Mouse (Mus musculus): ENCODE results near the gene Gm5089. TPM values are rescaled to one million over a fixed set of nuclear protein-coding genes. Genes with fewer than 3 reads are reported as not detected.

Gm5089 gene
- not detected in 2 replicates for polyA plus RNA-seq (2015; fragmentation: Nextera tagmentation; extraction: Ambion mirVana)

- H3K4me2 ChIP-seq = peak within 1 kb of the TSS; percentile 51
- no peak within 1 kb of the TSS for H3K27ac ChIP-seq (replicated peaks)
- H3K9ac ChIP-seq = no peak within 1 kb of the TSS
- WGBS (ENCODE audit: insufficient replicate concordance) = 2% methylated on average over 59 of the region's 59 CpGs
- H3K36me3 ChIP-seq (replicated peaks) = no peaks in the 10 kb centered on the region
- peaks cover 9% of the 10 kb centered on the region for H3K4me1 ChIP-seq (replicated peaks)
- H3K4me3 ChIP-seq (replicated peaks) = peak within 1 kb of the TSS; percentile 23
- no peak for ATAC-seq (ENCODE audit: insufficient read depth)
- no peaks in the 10 kb centered on the region for H3K9me3 ChIP-seq (replicated peaks)
- peaks cover 89% of the 10 kb centered on the region for H3K27me3 ChIP-seq
Measured at GRCm38 (mm10) chr14:122450496-122451382, at the start of gene Gm5089. TSS of gene Gm5089 (minus strand) at chr14:122451115.

DNA sequence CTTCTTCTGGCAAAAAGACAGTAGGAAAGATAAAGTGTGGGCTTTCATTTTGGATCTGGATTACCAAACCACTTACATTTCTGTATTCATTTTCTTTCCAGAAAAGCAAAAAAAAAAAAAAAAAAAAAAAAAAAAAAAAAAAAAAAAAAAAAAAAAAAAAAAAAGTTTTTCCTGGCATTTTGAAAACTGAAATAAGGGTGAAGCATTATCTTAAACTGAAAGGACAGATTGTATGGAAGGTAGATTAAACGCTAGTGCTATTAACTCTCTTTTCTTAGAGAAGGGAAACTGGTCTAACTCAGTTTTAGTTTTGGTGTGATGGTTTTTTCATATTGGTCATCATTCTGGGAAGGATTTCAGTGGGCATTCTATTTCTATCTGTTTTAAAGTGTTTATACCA, 41.1 kb upstream of the Gm5089 start:
- Histone ChIP-seq H3K9me3 (replicated peaks) (no peaks in the 10 kb centered on the region), H3K9ac (no peak overlapping the region), H3K36me3 (replicated peaks) (no peaks in the 10 kb centered on the region), H3K4me3 (replicated peaks) (no peak overlapping the region), H3K27ac (replicated peaks) (no peak overlapping the region), H3K27me3 (peaks cover 71% of the 10 kb centered on the region), H3K4me1 (replicated peaks) (0 out of 2 replicates have a peak, but pooled peaks cover 4% of the 10 kb centered on the region), H3K4me2 (no peak overlapping the region)
- 64% methylated on average over 1 of the region's 1 CpGs for WGBS (ENCODE audit: insufficient replicate concordance)
- ATAC-seq (ENCODE audit: insufficient read depth) = no peak

DNA sequence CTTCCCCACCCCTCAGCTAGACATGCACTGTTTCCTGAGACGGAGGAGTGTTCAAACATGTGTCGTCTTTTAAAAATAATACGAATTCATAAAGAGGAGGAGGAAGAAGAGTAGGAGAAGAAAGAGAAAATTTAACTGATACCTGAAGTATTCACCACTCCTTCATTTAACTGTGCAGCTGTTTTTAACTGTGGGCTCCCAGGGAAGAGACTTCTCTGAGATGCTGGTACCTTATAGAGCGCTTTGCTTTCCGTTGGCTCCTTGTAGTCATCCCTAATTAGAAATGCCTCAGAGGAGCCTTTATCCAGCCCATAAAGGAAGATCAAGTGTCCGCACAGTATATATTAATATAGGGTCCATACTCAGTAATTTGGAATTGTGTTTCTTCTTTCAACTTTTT, 40.6 kb upstream of the Gm5089 start:
- H3K27ac ChIP-seq (replicated peaks) = no peak overlapping the region
- no peak for ATAC-seq (ENCODE audit: insufficient read depth)
- 46% methylated on average over 6 of the region's 6 CpGs for WGBS (ENCODE audit: insufficient replicate concordance)
- no peak overlapping the region for H3K9ac ChIP-seq
- H3K27me3 ChIP-seq = peaks cover 74% of the 10 kb centered on the region
- H3K4me3 ChIP-seq (replicated peaks) = no peak overlapping the region
- no peaks in the 10 kb centered on the region for H3K9me3 ChIP-seq (replicated peaks)
- H3K4me1 ChIP-seq (replicated peaks) = 0 out of 2 replicates have a peak, but pooled peaks cover 4% of the 10 kb centered on the region
- H3K4me2 ChIP-seq = no peak overlapping the region
- H3K36me3 ChIP-seq (replicated peaks) = no peaks in the 10 kb centered on the region

GRCm38 (mm10) chr14:122490441-122491328, 39.8 kb upstream of the Gm5089 start, which contains the start of gene Gm10837:
TSS of gene Gm10837 (plus strand) at chr14:122490586.
- WGBS (ENCODE audit: insufficient replicate concordance) = 3% methylated on average over 51 of the region's 51 CpGs
- 0 out of 2 replicates have a peak, but pooled peaks cover 4% of the 10 kb centered on the region for H3K4me1 ChIP-seq (replicated peaks)
- peak within 1 kb of the TSS; percentile 32 for H3K4me2 ChIP-seq
- H3K9me3 ChIP-seq (replicated peaks) = no peaks in the 10 kb centered on the region
- H3K27ac ChIP-seq (replicated peaks) = no peak within 1 kb of the TSS
- H3K27me3 ChIP-seq = peaks cover 83% of the 10 kb centered on the region
- peak within 1 kb of the TSS; percentile 22; the same call in 1 of the 2 replicates for H3K4me3 ChIP-seq (replicated peaks)
- H3K9ac ChIP-seq = no peak within 1 kb of the TSS
- ATAC-seq (ENCODE audit: insufficient read depth) = no peak
- no peaks in the 10 kb centered on the region for H3K36me3 ChIP-seq (replicated peaks)

GRCm38 (mm10) chr14:122489686-122490414, 38.9 kb upstream of the Gm5089 start:
- no peak for ATAC-seq (ENCODE audit: insufficient read depth)
- 0 out of 2 replicates have a peak, but pooled peaks cover 4% of the 10 kb centered on the region for H3K4me1 ChIP-seq (replicated peaks)
- no peak overlapping the region for H3K4me2 ChIP-seq
- H3K27me3 ChIP-seq = peaks cover 85% of the 10 kb centered on the region
- H3K4me3 ChIP-seq (replicated peaks) = no peak overlapping the region
- 6% methylated on average over 12 of the region's 12 CpGs for WGBS (ENCODE audit: insufficient replicate concordance)
- no peaks in the 10 kb centered on the region for H3K9me3 ChIP-seq (replicated peaks)
- H3K27ac ChIP-seq (replicated peaks) = no peak overlapping the region
- no peaks in the 10 kb centered on the region for H3K36me3 ChIP-seq (replicated peaks)
- H3K9ac ChIP-seq = no peak overlapping the region

DNA sequence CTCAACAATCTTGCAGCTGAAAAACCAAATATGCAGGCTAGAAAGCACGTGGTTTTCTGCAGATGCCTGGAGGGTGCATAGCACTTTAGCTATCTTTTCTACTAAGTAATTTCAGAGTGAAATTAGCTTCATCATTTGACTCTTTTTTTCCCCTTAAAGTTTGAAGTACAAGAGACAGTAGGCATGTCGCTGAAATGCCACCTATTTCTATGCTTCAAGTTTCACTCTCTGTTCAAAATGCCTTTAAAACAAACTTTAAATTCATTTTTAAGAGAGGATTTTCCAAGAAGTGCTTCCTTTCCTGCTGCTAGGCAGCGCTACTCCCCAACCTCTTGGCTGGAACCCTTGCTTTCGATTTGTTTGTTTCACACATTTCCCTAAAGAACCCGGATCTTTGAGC, 38.1 kb upstream of the Gm5089 start:
- no peak for ATAC-seq (ENCODE audit: insufficient read depth)
- Histone ChIP-seq H3K4me1 (replicated peaks) (0 out of 2 replicates have a peak, but pooled peaks cover 4% of the 10 kb centered on the region), H3K4me2 (no peak overlapping the region), H3K36me3 (replicated peaks) (no peaks in the 10 kb centered on the region), H3K27me3 (peaks cover 86% of the 10 kb centered on the region), H3K27ac (replicated peaks) (no peak overlapping the region), H3K9me3 (replicated peaks) (no peaks in the 10 kb centered on the region), H3K9ac (no peak overlapping the region), H3K4me3 (replicated peaks) (no peak overlapping the region)
- WGBS (ENCODE audit: insufficient replicate concordance) = 1% methylated on average over 5 of the region's 5 CpGs

- WGBS (ENCODE audit: insufficient replicate concordance) = 3% methylated on average over 5 of the region's 5 CpGs
- H3K36me3 ChIP-seq (replicated peaks) = no peaks in the 10 kb centered on the region
- no peaks in the 10 kb centered on the region for H3K9me3 ChIP-seq (replicated peaks)
- H3K4me3 ChIP-seq (replicated peaks) = no peak overlapping the region
- 0 out of 2 replicates have a peak, but pooled peaks cover 4% of the 10 kb centered on the region for H3K4me1 ChIP-seq (replicated peaks)
- no peak overlapping the region for H3K4me2 ChIP-seq
- H3K9ac ChIP-seq = no peak overlapping the region
- peaks cover 87% of the 10 kb centered on the region for H3K27me3 ChIP-seq
- ATAC-seq (ENCODE audit: insufficient read depth) = no peak
- H3K27ac ChIP-seq (replicated peaks) = no peak overlapping the region
Measured at GRCm38 (mm10) chr14:122487366-122487765, 36.5 kb upstream of the Gm5089 start.

- no peaks in the 10 kb centered on the region for H3K9me3 ChIP-seq (replicated peaks)
- H3K36me3 ChIP-seq (replicated peaks) = no peaks in the 10 kb centered on the region
- peaks cover 92% of the 10 kb centered on the region for H3K27me3 ChIP-seq
- no peak for ATAC-seq (ENCODE audit: insufficient read depth)
- H3K9ac ChIP-seq = no peak overlapping the region
- H3K27ac ChIP-seq (replicated peaks) = no peak overlapping the region
- no peak overlapping the region for H3K4me3 ChIP-seq (replicated peaks)
- H3K4me1 ChIP-seq (replicated peaks) = 0 out of 2 replicates have a peak, but pooled peaks cover 4% of the 10 kb centered on the region
- H3K4me2 ChIP-seq = no peak overlapping the region
- 8% methylated on average over 1 of the region's 1 CpGs for WGBS (ENCODE audit: insufficient replicate concordance)
Measured at GRCm38 (mm10) chr14:122486611-122487010, 35.7 kb upstream of the Gm5089 start.

GRCm38 (mm10) chr14:122485635-122486181, 34.8 kb upstream of the Gm5089 start:
- Histone ChIP-seq H3K4me2 (no peak overlapping the region), H3K27me3 (peaks cover 92% of the 10 kb centered on the region), H3K4me3 (replicated peaks) (no peak overlapping the region), H3K9ac (no peak overlapping the region), H3K4me1 (replicated peaks) (0 out of 2 replicates have a peak, but pooled peaks cover 3% of the 10 kb centered on the region), H3K36me3 (replicated peaks) (no peaks in the 10 kb centered on the region), H3K9me3 (replicated peaks) (no peaks in the 10 kb centered on the region), H3K27ac (replicated peaks) (no peak overlapping the region)
- no peak for ATAC-seq (ENCODE audit: insufficient read depth)
- WGBS (ENCODE audit: insufficient replicate concordance) = 2% methylated on average over 12 of the region's 12 CpGs

DNA sequence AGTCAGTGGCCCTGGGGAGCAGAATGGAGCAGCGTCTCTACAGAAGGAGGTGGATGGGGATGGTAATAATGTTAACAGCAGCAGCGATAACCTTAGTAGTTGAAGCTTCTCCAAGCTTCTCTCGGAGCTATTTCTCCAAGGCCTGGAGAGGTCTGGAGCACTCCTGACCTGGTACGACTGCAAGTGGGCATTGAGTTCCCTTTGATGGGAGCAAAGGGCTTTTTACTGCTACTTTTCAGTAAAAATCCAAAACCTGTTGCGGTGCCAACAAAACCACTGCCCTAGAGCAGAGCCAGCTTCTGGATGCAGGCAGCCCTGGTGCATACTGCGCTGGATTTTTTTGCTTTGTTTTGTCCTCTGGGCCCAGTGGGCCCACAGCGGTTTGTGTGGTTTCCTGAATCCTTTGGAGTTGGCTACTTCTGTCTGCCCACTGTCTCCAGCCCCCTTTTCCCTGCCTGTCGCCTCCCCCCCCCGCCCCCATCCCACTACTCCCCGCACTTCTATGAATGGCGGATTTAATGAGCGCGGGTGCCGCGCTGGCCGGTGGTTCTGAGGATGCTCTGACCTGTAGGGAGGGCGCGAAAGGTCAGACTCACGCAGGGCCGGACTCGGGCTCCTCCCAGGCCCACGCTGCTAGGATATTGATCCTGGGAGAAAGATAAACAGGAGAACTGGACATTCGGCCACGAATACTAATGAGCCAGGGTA, 34.1 kb upstream of the Gm5089 start:
- no peak for ATAC-seq (ENCODE audit: insufficient read depth)
- no peaks in the 10 kb centered on the region for H3K9me3 ChIP-seq (replicated peaks)
- no peak overlapping the region for H3K4me2 ChIP-seq
- no peak overlapping the region for H3K4me3 ChIP-seq (replicated peaks)
- no peaks in the 10 kb centered on the region for H3K36me3 ChIP-seq (replicated peaks)
- H3K27me3 ChIP-seq = peaks cover 92% of the 10 kb centered on the region
- no peak overlapping the region for H3K27ac ChIP-seq (replicated peaks)
- 2% methylated on average over 24 of the region's 24 CpGs for WGBS (ENCODE audit: insufficient replicate concordance)
- no peaks in the 10 kb centered on the region for H3K4me1 ChIP-seq (replicated peaks)
- no peak overlapping the region for H3K9ac ChIP-seq
